Mouse (Mus musculus): Measurements from ENCODE around the gene Fbxo47. TPM values are rescaled to one million over a fixed set of nuclear protein-coding genes. Genes with fewer than 3 reads are reported as not detected.
"Not testable (repeated sequence)": the region's sequence is repeated elsewhere in the genome, so short reads cannot be mapped to it uniquely, and the experiment has no call there.

Fbxo47 gene
- polyA plus RNA-seq, 1 experiment from 2014 or later: 0.97 TPM

- no peak for ATAC-seq (replicated peaks; ENCODE audit: extremely low read depth, insufficient read depth, low FRiP score)
- 73% methylated on average over 2 of the region's 2 CpGs for WGBS
Observed at GRCm38 (mm10) chr11:97840135-97840490, 43.8 kb downstream of the Fbxo47 start.

DNA sequence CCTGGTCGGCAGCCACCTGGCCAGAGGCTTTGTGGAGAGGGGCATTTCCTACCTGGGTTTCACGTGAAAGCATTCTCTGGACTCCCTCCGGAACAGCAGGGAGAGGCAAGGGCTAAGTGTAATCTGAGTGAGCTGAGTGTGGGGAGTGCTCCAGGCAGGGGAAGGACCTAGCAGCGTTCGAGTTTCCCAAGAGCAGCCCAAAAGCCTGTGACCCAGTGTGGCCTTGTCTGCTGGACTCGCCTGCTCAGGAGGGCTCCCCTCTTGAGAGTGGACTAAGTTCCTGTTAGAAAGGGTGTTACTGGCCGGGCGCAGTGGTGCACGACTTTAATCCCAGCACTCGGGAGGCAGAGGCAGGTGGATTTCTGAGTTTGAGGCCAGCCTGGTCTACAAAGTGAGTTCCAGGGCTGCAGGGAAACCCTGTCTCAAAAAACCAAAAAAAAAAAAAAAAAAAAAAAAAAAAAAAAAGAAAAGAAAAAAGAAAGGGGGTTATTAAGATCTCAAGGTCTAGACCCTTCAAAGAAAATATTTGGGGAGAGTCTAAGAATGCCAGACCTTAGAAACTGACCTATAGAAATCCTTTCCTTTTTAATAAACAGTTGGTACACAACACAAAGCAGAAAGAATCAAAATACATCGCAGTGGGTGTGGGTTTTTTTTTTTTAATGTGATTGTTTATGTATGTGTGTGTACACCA lies 44.4 kb downstream of the Fbxo47 start:
- Histone ChIP-seq H3K9ac (ENCODE audit: low read length) (no peak overlapping the region), H3K27ac (ENCODE audit: low read length) (no peak overlapping the region), H3K4me2 (ENCODE audit: low read depth, low read length) (no peak overlapping the region), H3K27me3 (ENCODE audit: control insufficient read depth, insufficient read depth, low read length) (no peaks in the 10 kb centered on the region), H3K4me1 (ENCODE audit: control insufficient read depth, insufficient read depth, low read length) (peaks cover 13% of the 10 kb centered on the region), H3K9me3 (replicated peaks; ENCODE audit: control insufficient read depth, low read length) (no peaks in the 10 kb centered on the region), H3K4me3 (ENCODE audit: low read length) (no peak overlapping the region), H3K36me3 (ENCODE audit: control insufficient read depth, insufficient read depth) (peaks cover 9% of the 10 kb centered on the region)
- ATAC-seq (replicated peaks; ENCODE audit: extremely low read depth, insufficient read depth, low FRiP score): no peak
- WGBS: 51% methylated on average over 11 of the region's 11 CpGs

More at GRCm38 (mm10) chr11:97840135-97840490, 43.8 kb downstream of the Fbxo47 start:
- Histone ChIP-seq H3K4me3 (ENCODE audit: low read length) (no peak overlapping the region), H3K4me2 (ENCODE audit: low read depth, low read length) (peak overlapping the region; percentile 61), H3K9me3 (replicated peaks; ENCODE audit: control insufficient read depth, low read length) (no peaks in the 10 kb centered on the region), H3K27me3 (ENCODE audit: control insufficient read depth, insufficient read depth, low read length) (no peaks in the 10 kb centered on the region), H3K9ac (ENCODE audit: low read length) (no peak overlapping the region), H3K36me3 (ENCODE audit: control insufficient read depth, insufficient read depth) (peaks cover 5% of the 10 kb centered on the region; the same call in 1 of the 2 replicates), H3K4me1 (ENCODE audit: control insufficient read depth, insufficient read depth, low read length) (peaks cover 13% of the 10 kb centered on the region), H3K27ac (ENCODE audit: low read length) (no peak overlapping the region)

DNA sequence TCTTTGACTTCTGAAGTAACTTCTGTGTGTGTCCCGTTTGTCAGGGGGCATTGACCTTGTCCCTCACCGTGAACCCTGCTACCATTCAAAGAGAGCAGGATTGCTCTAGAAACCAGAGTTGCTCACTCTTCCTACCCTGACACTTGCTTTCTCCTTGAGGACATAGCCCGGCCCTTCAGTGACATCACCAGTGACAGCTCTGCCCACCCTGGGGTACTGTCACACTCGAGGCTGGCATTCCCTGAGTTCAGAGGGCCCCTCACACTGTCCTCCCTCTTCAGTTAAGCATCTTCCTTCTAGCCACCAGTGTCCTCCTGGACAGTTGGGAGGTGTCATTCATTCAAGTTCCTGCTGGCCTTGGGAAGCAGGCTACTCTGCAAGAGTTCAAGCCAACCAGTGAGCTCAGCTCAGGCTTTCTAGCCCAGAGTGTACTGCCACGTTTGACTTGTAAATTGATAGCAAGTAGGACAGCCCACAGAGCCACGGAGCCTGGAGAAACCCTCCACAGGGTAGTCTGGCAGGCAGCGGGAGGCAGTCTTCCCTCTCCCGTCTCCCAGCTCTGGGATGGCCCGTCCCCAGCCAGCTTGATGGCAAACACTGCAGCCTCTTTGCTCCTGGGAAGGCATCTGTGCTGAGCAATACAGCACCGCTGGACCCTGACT lies 45.0 kb downstream of the Fbxo47 start:
- Histone ChIP-seq H3K27me3 (ENCODE audit: control insufficient read depth, insufficient read depth, low read length) (no peaks in the 10 kb centered on the region), H3K4me3 (ENCODE audit: low read length) (no peak overlapping the region), H3K36me3 (ENCODE audit: control insufficient read depth, insufficient read depth) (peaks cover 15% of the 10 kb centered on the region), H3K4me2 (ENCODE audit: low read depth, low read length) (no peak overlapping the region), H3K4me1 (ENCODE audit: control insufficient read depth, insufficient read depth, low read length) (peaks cover 13% of the 10 kb centered on the region), H3K27ac (ENCODE audit: low read length) (no peak overlapping the region), H3K9ac (ENCODE audit: low read length) (no peak overlapping the region), H3K9me3 (replicated peaks; ENCODE audit: control insufficient read depth, low read length) (no peaks in the 10 kb centered on the region)
- ATAC-seq (replicated peaks; ENCODE audit: extremely low read depth, insufficient read depth, low FRiP score): no peak
- 47% methylated on average over 10 of the region's 10 CpGs for WGBS

DNA sequence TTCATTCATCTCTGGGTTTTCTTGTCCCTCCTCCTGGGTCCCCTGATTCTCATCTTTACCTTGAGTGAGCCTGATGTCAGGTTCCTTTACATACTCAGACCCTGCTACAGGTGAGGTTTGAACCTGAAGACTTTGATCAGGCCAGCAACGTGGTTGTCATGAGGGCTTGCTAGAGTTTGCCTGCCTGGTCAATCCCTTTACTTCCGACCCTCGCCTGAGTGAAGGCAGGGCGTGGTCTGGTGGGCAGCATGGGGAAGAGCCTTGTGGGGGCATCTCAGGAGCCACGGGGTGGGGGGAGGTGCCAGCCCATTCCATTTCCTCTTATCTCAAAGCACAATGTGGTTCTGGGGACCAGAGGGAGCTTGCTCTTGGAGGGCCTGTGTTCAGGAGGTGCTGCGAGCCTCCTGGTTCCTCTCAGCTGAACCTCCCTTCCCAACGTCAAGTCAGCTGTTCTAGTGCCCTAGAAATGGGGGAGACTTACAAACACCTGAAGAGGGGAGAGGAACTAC lies 46.3 kb downstream of the Fbxo47 start:
- WGBS: 71% methylated on average over 7 of the region's 7 CpGs
- H3K27me3 ChIP-seq (ENCODE audit: control insufficient read depth, insufficient read depth, low read length): no peaks in the 10 kb centered on the region
- no peak overlapping the region for H3K4me2 ChIP-seq (ENCODE audit: low read depth, low read length)
- H3K27ac ChIP-seq (ENCODE audit: low read length): peak overlapping the region; percentile 66
- H3K36me3 ChIP-seq (ENCODE audit: control insufficient read depth, insufficient read depth): peaks cover 18% of the 10 kb centered on the region
- no peak overlapping the region for H3K4me3 ChIP-seq (ENCODE audit: low read length)
- peak overlapping the region; percentile 38; the same call in 1 of the 2 replicates for H3K9ac ChIP-seq (ENCODE audit: low read length)
- ATAC-seq (replicated peaks; ENCODE audit: extremely low read depth, insufficient read depth, low FRiP score): no peak
- no peaks in the 10 kb centered on the region for H3K9me3 ChIP-seq (replicated peaks; ENCODE audit: control insufficient read depth, low read length)
- peaks cover 13% of the 10 kb centered on the region for H3K4me1 ChIP-seq (ENCODE audit: control insufficient read depth, insufficient read depth, low read length)

DNA sequence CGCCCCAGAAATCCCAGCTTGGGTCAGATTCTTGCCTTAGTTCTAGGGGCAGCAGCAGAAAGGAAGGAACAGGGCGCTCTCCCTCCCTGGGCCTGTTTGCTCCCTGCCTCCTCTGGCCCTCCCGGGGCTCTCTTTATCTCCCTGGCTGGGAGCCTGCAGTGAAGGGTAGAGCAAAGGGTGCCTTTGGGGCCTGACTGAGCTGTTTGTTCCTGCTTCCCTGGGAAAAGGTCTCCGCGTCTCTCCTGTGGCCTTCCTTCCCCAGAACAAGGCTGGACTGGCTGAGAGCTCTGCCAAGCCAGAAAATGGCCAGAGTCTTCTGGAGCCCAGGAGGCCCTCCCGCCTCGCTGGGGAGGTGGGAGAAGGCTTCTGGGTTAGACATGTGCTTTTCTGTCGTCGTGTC lies 46.9 kb downstream of the Fbxo47 start:
- Histone ChIP-seq H3K27ac (ENCODE audit: low read length) (peak overlapping the region; percentile 66), H3K9ac (ENCODE audit: low read length) (peak overlapping the region; percentile 49; the same call in 1 of the 2 replicates), H3K4me1 (ENCODE audit: control insufficient read depth, insufficient read depth, low read length) (peaks cover 13% of the 10 kb centered on the region), H3K36me3 (ENCODE audit: control insufficient read depth, insufficient read depth) (peaks cover 21% of the 10 kb centered on the region)
- not testable (repeated sequence) for H3K4me3 ChIP-seq (ENCODE audit: low read length); H3K27me3 ChIP-seq (ENCODE audit: control insufficient read depth, insufficient read depth, low read length); H3K9me3 ChIP-seq (replicated peaks; ENCODE audit: control insufficient read depth, low read length); H3K4me2 ChIP-seq (ENCODE audit: low read depth, low read length)
- ATAC-seq (replicated peaks; ENCODE audit: extremely low read depth, insufficient read depth, low FRiP score): 0 out of 2 replicates have a peak, but pooled peaks have one; percentile 19
- 55% methylated on average over 9 of the region's 9 CpGs for WGBS

DNA sequence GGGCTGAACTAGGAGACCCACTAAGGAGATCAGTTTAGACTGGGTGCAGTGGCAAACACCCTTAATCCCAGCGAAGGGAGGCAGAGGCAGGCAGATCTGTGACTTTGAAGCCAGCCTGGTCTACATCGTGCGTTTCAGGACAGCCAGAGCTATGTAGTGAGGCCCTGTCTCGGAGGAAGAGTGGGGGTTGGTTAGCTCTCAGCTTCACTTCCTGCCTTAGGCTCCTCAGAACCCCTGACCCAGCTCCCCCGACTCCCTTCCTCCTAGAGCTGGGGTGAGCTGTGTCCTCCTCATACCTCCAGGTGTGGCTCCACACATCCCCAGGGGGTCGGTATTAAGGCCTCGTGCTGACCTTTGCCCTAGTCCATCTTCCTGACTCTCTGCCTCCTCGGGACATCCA lies 47.4 kb downstream of the Fbxo47 start:
- 49% methylated on average over 8 of the region's 8 CpGs for WGBS
- no peaks in the 10 kb centered on the region for H3K27me3 ChIP-seq (ENCODE audit: control insufficient read depth, insufficient read depth, low read length)
- H3K36me3 ChIP-seq (ENCODE audit: control insufficient read depth, insufficient read depth): peaks cover 21% of the 10 kb centered on the region
- H3K9me3 ChIP-seq (replicated peaks; ENCODE audit: control insufficient read depth, low read length): no peaks in the 10 kb centered on the region
- H3K27ac ChIP-seq (ENCODE audit: low read length): peak overlapping the region; percentile 46
- no peak overlapping the region for H3K4me2 ChIP-seq (ENCODE audit: low read depth, low read length)
- H3K4me3 ChIP-seq (ENCODE audit: low read length): no peak overlapping the region
- peak overlapping the region; percentile 49 for H3K9ac ChIP-seq (ENCODE audit: low read length)
- 0 out of 2 replicates have a peak, but pooled peaks have one; percentile 5 for ATAC-seq (replicated peaks; ENCODE audit: extremely low read depth, insufficient read depth, low FRiP score)
- H3K4me1 ChIP-seq (ENCODE audit: control insufficient read depth, insufficient read depth, low read length): peaks cover 13% of the 10 kb centered on the region

DNA sequence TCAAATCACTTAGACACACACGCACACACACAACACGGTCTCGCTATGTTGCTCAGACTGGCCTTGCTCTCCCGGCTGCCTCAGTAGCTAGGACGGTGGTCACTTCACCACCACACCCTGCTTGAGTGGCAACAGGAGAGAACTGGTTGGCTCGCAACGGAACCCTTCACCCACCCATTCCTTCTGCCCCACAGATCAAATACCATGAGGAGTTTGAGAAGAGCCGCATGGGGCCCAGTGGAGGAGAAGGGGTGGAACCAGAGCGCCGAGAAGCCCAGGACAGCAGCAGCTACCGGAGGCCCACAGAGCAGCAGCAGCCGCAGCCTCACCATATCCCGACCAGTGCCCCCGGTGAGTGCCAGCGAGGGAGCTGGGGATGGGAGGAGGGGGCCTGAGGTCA lies 50.6 kb downstream of the Fbxo47 start:
- H3K9ac ChIP-seq (ENCODE audit: low read length): no peak overlapping the region
- H3K4me2 ChIP-seq (ENCODE audit: low read depth, low read length): no peak overlapping the region
- peaks cover 7% of the 10 kb centered on the region; the same call in 1 of the 2 replicates for H3K4me1 ChIP-seq (ENCODE audit: control insufficient read depth, insufficient read depth, low read length)
- ATAC-seq (replicated peaks; ENCODE audit: extremely low read depth, insufficient read depth, low FRiP score): no peak
- no peak overlapping the region for H3K27ac ChIP-seq (ENCODE audit: low read length)
- peaks cover 25% of the 10 kb centered on the region for H3K36me3 ChIP-seq (ENCODE audit: control insufficient read depth, insufficient read depth)
- 86% methylated on average over 15 of the region's 15 CpGs for WGBS
- H3K9me3 ChIP-seq (replicated peaks; ENCODE audit: control insufficient read depth, low read length): no peaks in the 10 kb centered on the region
- H3K27me3 ChIP-seq (ENCODE audit: control insufficient read depth, insufficient read depth, low read length): no peaks in the 10 kb centered on the region
- no peak overlapping the region for H3K4me3 ChIP-seq (ENCODE audit: low read length)

GRCm38 (mm10) chr11:97832001-97832400 lies 52.0 kb downstream of the Fbxo47 start:
- Histone ChIP-seq H3K4me3 (ENCODE audit: low read length) (no peak overlapping the region), H3K9ac (ENCODE audit: low read length) (no peak overlapping the region), H3K36me3 (ENCODE audit: control insufficient read depth, insufficient read depth) (peaks cover 31% of the 10 kb centered on the region), H3K27me3 (ENCODE audit: control insufficient read depth, insufficient read depth, low read length) (no peaks in the 10 kb centered on the region), H3K9me3 (replicated peaks; ENCODE audit: control insufficient read depth, low read length) (no peaks in the 10 kb centered on the region), H3K4me2 (ENCODE audit: low read depth, low read length) (no peak overlapping the region), H3K27ac (ENCODE audit: low read length) (no peak overlapping the region), H3K4me1 (ENCODE audit: control insufficient read depth, insufficient read depth, low read length) (peaks cover 7% of the 10 kb centered on the region)
- 82% methylated on average over 11 of the region's 11 CpGs for WGBS
- no peak for ATAC-seq (replicated peaks; ENCODE audit: extremely low read depth, insufficient read depth, low FRiP score)

GRCm38 (mm10) chr11:97830501-97830900 lies 53.5 kb downstream of the Fbxo47 start:
- Histone ChIP-seq H3K4me3 (ENCODE audit: low read length) (no peak overlapping the region), H3K36me3 (ENCODE audit: control insufficient read depth, insufficient read depth) (peaks cover 34% of the 10 kb centered on the region), H3K4me2 (ENCODE audit: low read depth, low read length) (no peak overlapping the region), H3K27me3 (ENCODE audit: control insufficient read depth, insufficient read depth, low read length) (no peaks in the 10 kb centered on the region), H3K4me1 (ENCODE audit: control insufficient read depth, insufficient read depth, low read length) (peaks cover 3% of the 10 kb centered on the region), H3K27ac (ENCODE audit: low read length) (no peak overlapping the region), H3K9me3 (replicated peaks; ENCODE audit: control insufficient read depth, low read length) (no peaks in the 10 kb centered on the region), H3K9ac (ENCODE audit: low read length) (no peak overlapping the region)
- no peak for ATAC-seq (replicated peaks; ENCODE audit: extremely low read depth, insufficient read depth, low FRiP score)
- WGBS: 81% methylated on average over 6 of the region's 6 CpGs

Measured in heart, embryonic 16.5 days (tissue).